Mouse (Mus musculus): ENCODE data around the gene Grik5.

GRCm38 (mm10) chr7:25110336-25110735 is 38.2 kb upstream of the Grik5 start:
- TF ChIP-seq CTCF (IDR thresholded peaks at IDR 0.05; ENCODE audit: borderline replicate concordance, extremely low read depth, insufficient read depth, insufficient read length) (no peak), POLR2A (IDR thresholded peaks at IDR 0.05; ENCODE audit: borderline replicate concordance, extremely low read depth, insufficient read depth, insufficient read length, poor library complexity, severe bottlenecking) (no peak)

All from brain, embryonic 14.5 days (tissue).